Mouse (Mus musculus) intestine, embryonic 15.5 days (tissue): ENCODE measurements at regions not wholly inside any gene's neighbourhood (a gene's known extent, or its start where the extent isn't known, plus 50 kb on each side); places are given as distances from the start of the nearest gene placed in this dataset.
A peak's percentile ranks its signal among the peaks of the same experiment; 100 is the strongest.

Experiments
- ATAC-seq: fragments of 200-750 bp; cut with Nextera tagmentation; 2 replicates; pipeline ENCODE4 v1.8.0; 2017; ENCODE audit warnings: moderate TSS enrichment, moderate library complexity
- H3K27ac ChIP-seq: fragments of 300-500 bp; sonication (generic); 2 replicates; pipeline ENCODE4 v1.5.1; 2015; ENCODE audit warnings: mild to moderate bottlenecking, inconsistent platforms
- H3K27me3 ChIP-seq: fragments of 300-500 bp; sonication (generic); replicated peaks from 2 replicates; pipeline ENCODE4 v1.6.1; 2015; ENCODE audit warnings: inconsistent platforms
- H3K36me3 ChIP-seq: fragments of 300-500 bp; sonication (generic); 2 replicates; pipeline ENCODE4 v1.6.1; 2015; ENCODE audit warnings: inconsistent platforms
- H3K4me1 ChIP-seq: fragments of 300-500 bp; sonication (generic); replicated peaks from 2 replicates; pipeline ENCODE4 v1.6.1; 2015; ENCODE audit warnings: inconsistent platforms
- H3K4me2 ChIP-seq: fragments of 300-500 bp; sonication (generic); replicated peaks from 2 replicates; pipeline ENCODE4 v1.6.1; 2015; ENCODE audit warnings: mild to moderate bottlenecking, inconsistent platforms
- H3K4me3 ChIP-seq: fragments of 300-500 bp; sonication (generic); replicated peaks from 2 replicates; pipeline ENCODE4 v1.5.1; 2015; ENCODE audit warnings: inconsistent platforms
- H3K9ac ChIP-seq: fragments of 300-500 bp; sonication (generic); 2 replicates; pipeline ENCODE4 v1.6.1; 2015; ENCODE audit warnings: inconsistent platforms
- H3K9me3 ChIP-seq: fragments of 300-500 bp; sonication (generic); 2 replicates; pipeline ENCODE4 v1.6.1; 2016; ENCODE audit warnings: inconsistent platforms
- WGBS: fragments of 180-500 bp; shearing (Covaris S2); methylation state at CpG from one replicate; pipeline ENCODE4 v1.1.7; 2015; 5-methylcytosine and 5-hydroxymethylcytosine counted together

DNA sequence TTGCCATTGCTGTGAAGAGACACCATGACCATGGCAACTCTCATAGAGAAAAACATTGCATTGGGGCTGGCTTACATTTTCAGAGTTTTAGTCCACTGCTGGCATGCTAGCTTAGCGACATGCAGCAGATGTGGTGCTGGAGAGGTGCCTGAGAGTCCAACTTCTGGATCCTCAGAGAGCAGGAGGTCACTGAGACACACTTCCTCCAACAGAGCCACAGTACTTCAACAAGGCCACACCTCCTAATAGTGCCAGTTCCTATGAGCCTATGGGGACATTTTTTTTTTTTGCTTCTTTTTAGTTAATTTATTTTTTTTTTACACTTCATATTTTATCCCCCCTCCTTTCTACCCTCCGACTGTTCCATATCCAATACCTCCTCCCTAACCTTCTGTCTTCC lies 120.3 kb downstream of the Ube2e3 start:
- Histone ChIP-seq H3K36me3 (no peaks in the 10 kb centered on the region), H3K4me2 (no peak overlapping the region), H3K4me1 (no peaks in the 10 kb centered on the region), H3K9ac (no peak overlapping the region), H3K4me3 (no peak overlapping the region), H3K27ac (no peak overlapping the region), H3K9me3 (no peaks in the 10 kb centered on the region), H3K27me3 (no peaks in the 10 kb centered on the region)
- WGBS: 82% methylated on average over 2 of the region's 2 CpGs
- ATAC-seq: no peak

- no peak overlapping the region for H3K27ac ChIP-seq
- ATAC-seq: no peak
- H3K36me3 ChIP-seq: no peaks in the 10 kb centered on the region
- H3K9ac ChIP-seq: no peak overlapping the region
- no peaks in the 10 kb centered on the region for H3K9me3 ChIP-seq
- 89% methylated on average over 3 of the region's 3 CpGs for WGBS
- H3K4me2 ChIP-seq: no peak overlapping the region
- no peak overlapping the region for H3K4me3 ChIP-seq
- no peaks in the 10 kb centered on the region for H3K27me3 ChIP-seq
- no peaks in the 10 kb centered on the region for H3K4me1 ChIP-seq
Measured at GRCm38 (mm10) chr2:78994800-78995555, 127.1 kb downstream of the Ube2e3 start.

DNA sequence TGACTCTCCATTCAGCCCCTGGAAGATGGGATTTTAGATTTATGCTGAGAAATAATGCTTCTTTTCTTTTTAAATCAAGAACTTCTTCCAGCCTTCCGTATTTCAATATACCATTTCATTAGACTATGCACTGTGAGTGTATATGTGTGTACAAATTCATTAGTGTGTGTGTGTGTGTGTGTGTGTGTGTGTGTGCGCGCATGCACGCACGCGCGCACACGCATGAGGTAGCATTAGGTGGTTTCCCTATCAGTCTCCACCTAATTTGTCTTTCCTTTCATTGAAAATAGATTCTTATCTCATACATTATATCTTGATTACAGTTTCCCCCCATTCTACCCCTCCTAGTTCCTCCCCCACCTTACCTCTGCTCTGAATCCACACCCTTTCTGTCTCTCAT lies 130.7 kb downstream of the Ube2e3 start:
- no peaks in the 10 kb centered on the region for H3K36me3 ChIP-seq
- H3K27me3 ChIP-seq: no peaks in the 10 kb centered on the region
- H3K9ac ChIP-seq: no peak overlapping the region
- H3K4me1 ChIP-seq: no peaks in the 10 kb centered on the region
- ATAC-seq: no peak
- H3K4me2 ChIP-seq: no peak overlapping the region
- WGBS: 97% methylated on average over 8 of the region's 8 CpGs
- H3K4me3 ChIP-seq: no peak overlapping the region
- no peaks in the 10 kb centered on the region for H3K9me3 ChIP-seq
- no peak overlapping the region for H3K27ac ChIP-seq

GRCm38 (mm10) chr2:78999410-78999809 lies 131.5 kb downstream of the Ube2e3 start:
- WGBS: 60% methylated on average over 4 of the region's 4 CpGs
- no peak overlapping the region for H3K4me3 ChIP-seq
- no peak overlapping the region for H3K27ac ChIP-seq
- ATAC-seq: peak; percentile 51; the same call in 1 of the 2 replicates
- no peak overlapping the region for H3K9ac ChIP-seq
- H3K27me3 ChIP-seq: no peaks in the 10 kb centered on the region
- H3K4me1 ChIP-seq: no peaks in the 10 kb centered on the region
- H3K9me3 ChIP-seq: no peaks in the 10 kb centered on the region
- H3K4me2 ChIP-seq: no peak overlapping the region
- H3K36me3 ChIP-seq: no peaks in the 10 kb centered on the region

- no peak for ATAC-seq
- no peaks in the 10 kb centered on the region for H3K9me3 ChIP-seq
- no peaks in the 10 kb centered on the region for H3K4me1 ChIP-seq
- H3K27ac ChIP-seq: no peak overlapping the region
- no peak overlapping the region for H3K4me2 ChIP-seq
- H3K36me3 ChIP-seq: no peaks in the 10 kb centered on the region
- H3K9ac ChIP-seq: no peak overlapping the region
- H3K4me3 ChIP-seq: no peak overlapping the region
- no peaks in the 10 kb centered on the region for H3K27me3 ChIP-seq
- 44% methylated on average over 1 of the region's 1 CpGs for WGBS
Measured at GRCm38 (mm10) chr2:79004862-79005261, 136.9 kb downstream of the Ube2e3 start.

DNA sequence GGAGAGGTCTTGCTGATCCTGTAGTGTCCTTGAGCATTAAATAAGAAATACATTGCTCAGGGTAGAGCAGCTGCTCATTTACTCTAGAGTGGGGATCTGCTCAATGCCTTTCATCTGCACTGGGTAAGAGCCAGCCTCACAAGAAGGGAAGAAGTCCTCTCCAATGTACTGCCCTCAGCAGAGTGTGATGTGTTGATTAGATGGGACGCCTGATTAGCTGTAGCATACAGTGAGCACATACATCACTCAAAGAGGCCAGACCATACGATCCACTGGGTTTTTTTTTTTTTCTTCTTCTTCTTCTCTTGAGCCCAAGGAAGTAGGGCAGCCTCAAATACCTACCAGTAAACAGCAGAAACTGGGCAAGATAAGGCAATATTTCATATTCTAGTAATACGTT lies 140.7 kb downstream of the Ube2e3 start:
- no peak for ATAC-seq
- Histone ChIP-seq H3K4me1 (no peaks in the 10 kb centered on the region), H3K36me3 (no peaks in the 10 kb centered on the region), H3K9me3 (no peaks in the 10 kb centered on the region), H3K27me3 (no peaks in the 10 kb centered on the region), H3K9ac (no peak overlapping the region), H3K4me3 (no peak overlapping the region), H3K27ac (no peak overlapping the region), H3K4me2 (no peak overlapping the region)
- WGBS: 79% methylated on average over 3 of the region's 3 CpGs

- 32% methylated on average over 2 of the region's 2 CpGs for whole genome bisulfite sequencing
- no peak for ATAC-seq
- no peak overlapping the region for H3K4me2 ChIP-seq
- H3K27ac ChIP-seq: no peak overlapping the region
- no peaks in the 10 kb centered on the region for H3K4me1 ChIP-seq
- H3K4me3 ChIP-seq: no peak overlapping the region
- no peaks in the 10 kb centered on the region for H3K36me3 ChIP-seq
- no peak overlapping the region for H3K9ac ChIP-seq
- no peaks in the 10 kb centered on the region; the same call in 1 of the 2 replicates for H3K9me3 ChIP-seq
- no peaks in the 10 kb centered on the region for H3K27me3 ChIP-seq
Measured at GRCm38 (mm10) chr2:79009791-79010190, 141.9 kb downstream of the Ube2e3 start.

GRCm38 (mm10) chr2:79010273-79010672 lies 142.3 kb downstream of the Ube2e3 start:
- Histone ChIP-seq H3K27ac (no peak overlapping the region), H3K27me3 (no peaks in the 10 kb centered on the region), H3K9ac (no peak overlapping the region), H3K4me1 (no peaks in the 10 kb centered on the region), H3K4me3 (no peak overlapping the region), H3K9me3 (no peaks in the 10 kb centered on the region; the same call in 1 of the 2 replicates), H3K4me2 (no peak overlapping the region), H3K36me3 (no peaks in the 10 kb centered on the region)
- ATAC-seq: no peak
- 72% methylated on average over 2 of the region's 2 CpGs for WGBS

DNA sequence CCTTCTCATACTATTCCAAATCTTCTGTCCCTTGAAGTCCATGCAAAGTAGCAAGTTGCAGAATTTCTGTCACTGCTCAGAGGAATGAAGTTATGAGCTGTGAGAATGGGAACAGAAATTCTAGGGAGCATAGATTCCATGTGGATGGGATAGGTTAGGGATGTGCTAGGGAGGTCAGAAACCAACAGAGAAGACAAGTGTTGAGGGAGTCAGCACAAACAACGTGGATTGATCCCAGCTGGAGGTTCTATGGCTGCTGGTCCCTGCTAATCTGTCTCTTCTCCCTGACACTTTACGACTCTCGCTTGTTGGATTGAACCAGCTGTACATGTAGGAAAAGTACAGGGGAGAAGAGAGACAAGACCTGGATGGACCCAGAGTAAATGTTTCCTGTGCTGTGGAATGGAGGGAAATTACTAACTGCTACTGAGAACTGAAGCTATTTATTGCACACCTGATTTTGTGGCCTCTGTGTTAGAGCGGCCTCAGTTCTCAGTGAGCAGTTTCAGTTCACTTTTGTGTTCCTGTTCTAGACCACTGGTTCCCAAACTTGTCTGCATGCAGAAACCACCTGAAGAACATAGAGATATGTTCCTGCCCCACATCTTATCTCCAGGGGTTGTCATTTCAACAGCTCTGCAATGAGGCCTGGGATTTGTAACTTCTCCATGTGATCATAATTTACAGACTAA lies 151.0 kb downstream of the Ube2e3 start:
- Histone ChIP-seq H3K9ac (no peak overlapping the region), H3K4me3 (no peak overlapping the region), H3K27me3 (no peaks in the 10 kb centered on the region), H3K9me3 (no peaks in the 10 kb centered on the region; the same call in 1 of the 2 replicates), H3K4me1 (no peaks in the 10 kb centered on the region), H3K36me3 (no peaks in the 10 kb centered on the region), H3K27ac (no peak overlapping the region), H3K4me2 (no peak overlapping the region)
- no peak for ATAC-seq
- 59% methylated on average over 4 of the region's 4 CpGs for whole genome bisulfite sequencing

DNA sequence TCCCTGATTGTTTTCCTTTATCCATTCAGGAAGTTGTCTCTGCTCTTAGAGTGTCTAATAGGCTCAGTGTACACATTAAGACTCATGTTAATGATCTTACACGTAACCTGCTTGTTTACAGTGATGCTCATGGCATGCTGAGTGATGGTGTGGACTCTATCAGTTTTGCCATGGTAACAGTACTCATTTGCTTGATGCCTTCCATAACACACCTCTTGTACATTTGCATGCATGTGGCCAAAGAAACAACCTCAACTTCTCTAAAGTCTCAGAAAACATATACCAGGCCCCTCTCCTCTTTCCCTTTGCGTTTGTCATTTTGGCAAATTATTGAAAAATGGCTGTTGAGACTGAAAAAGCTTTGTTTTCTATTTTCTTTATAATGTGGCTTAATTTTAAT lies 155.0 kb downstream of the Ube2e3 start:
- Histone ChIP-seq H3K4me2 (no peak overlapping the region), H3K4me1 (no peaks in the 10 kb centered on the region), H3K9ac (no peak overlapping the region), H3K9me3 (no peaks in the 10 kb centered on the region), H3K27me3 (no peaks in the 10 kb centered on the region), H3K36me3 (no peaks in the 10 kb centered on the region), H3K27ac (no peak overlapping the region), H3K4me3 (no peak overlapping the region)
- no peak for ATAC-seq
- 88% methylated on average over 2 of the region's 2 CpGs for WGBS

DNA sequence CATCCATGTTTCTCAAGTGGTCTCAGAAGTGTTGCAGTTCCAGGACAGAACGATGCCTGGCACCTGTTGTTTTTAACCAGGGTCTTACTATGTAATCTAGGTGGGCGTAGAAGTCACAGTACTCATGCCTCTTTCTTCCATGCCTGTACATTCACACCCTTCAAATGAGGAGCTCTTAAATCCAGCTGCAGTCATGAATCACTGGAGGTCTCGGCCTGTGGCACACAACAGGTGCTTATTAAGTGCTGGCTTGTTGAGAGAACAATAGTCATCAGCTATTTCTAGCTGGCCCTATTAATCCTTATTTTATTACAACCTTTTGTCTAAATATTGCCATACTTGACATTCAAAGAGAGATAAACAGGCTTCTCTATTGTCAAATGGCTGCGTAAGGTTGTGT lies 157.8 kb downstream of the Ube2e3 start:
- Histone ChIP-seq H3K4me3 (no peak overlapping the region), H3K36me3 (no peaks in the 10 kb centered on the region), H3K27me3 (no peaks in the 10 kb centered on the region), H3K9me3 (no peaks in the 10 kb centered on the region), H3K4me2 (no peak overlapping the region), H3K27ac (no peak overlapping the region), H3K4me1 (no peaks in the 10 kb centered on the region), H3K9ac (no peak overlapping the region)
- ATAC-seq: no peak
- WGBS: 64% methylated on average over 4 of the region's 4 CpGs

DNA sequence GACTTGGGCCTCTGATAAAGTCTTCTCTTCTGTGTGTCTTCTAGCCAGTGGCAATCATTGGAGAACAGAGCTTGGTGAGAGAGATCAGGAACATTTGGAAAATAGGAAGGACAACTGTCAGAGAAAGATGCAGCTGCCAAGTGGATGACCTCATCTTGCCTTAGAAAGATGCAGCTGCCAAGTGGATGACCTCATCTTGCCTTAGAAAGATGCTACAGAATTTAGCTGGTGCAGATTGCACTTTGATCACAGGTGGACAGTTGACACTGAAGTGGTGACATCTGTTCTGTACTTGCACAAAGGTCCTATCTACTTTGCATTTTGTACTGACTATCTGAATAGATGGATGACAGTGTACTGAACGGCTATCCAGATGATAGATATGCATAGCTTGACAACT lies 163.1 kb downstream of the Ube2e3 start:
- Histone ChIP-seq H3K4me2 (no peak overlapping the region), H3K27ac (no peak overlapping the region)
- 67% methylated on average over 1 of the region's 1 CpGs for WGBS

GRCm38 (mm10) chr2:79036296-79036695 lies 168.4 kb downstream of the Ube2e3 start:
- no peak overlapping the region for H3K27ac ChIP-seq
- 67% methylated on average over 2 of the region's 2 CpGs for WGBS
- no peak overlapping the region for H3K4me2 ChIP-seq
- H3K4me1 ChIP-seq: no peaks in the 10 kb centered on the region
- no peaks in the 10 kb centered on the region for H3K36me3 ChIP-seq
- no peak overlapping the region for H3K4me3 ChIP-seq
- H3K9me3 ChIP-seq: no peaks in the 10 kb centered on the region
- ATAC-seq: no peak
- no peaks in the 10 kb centered on the region for H3K27me3 ChIP-seq
- H3K9ac ChIP-seq: no peak overlapping the region

More for the DNA sequence above, 163.1 kb downstream of the Ube2e3 start:
- H3K4me3 ChIP-seq: no peak overlapping the region
- H3K27me3 ChIP-seq: no peaks in the 10 kb centered on the region
- H3K36me3 ChIP-seq: no peaks in the 10 kb centered on the region
- H3K9ac ChIP-seq: no peak overlapping the region
- no peaks in the 10 kb centered on the region for H3K9me3 ChIP-seq
- H3K4me1 ChIP-seq: no peaks in the 10 kb centered on the region
- no peak for ATAC-seq
